Mouse (Mus musculus) hematopoietic multipotent progenitor cell, adult 10-12 weeks (in vitro differentiated cells): ENCODE data around the gene Cdc42ep5. TPM values are rescaled to one million over a fixed set of nuclear protein-coding genes. Genes with fewer than 3 reads are reported as not detected.

Experiments
- polyA plus RNA-seq: library from polyadenylated mRNA; stranded (reverse); fragments of >175 nt; gene quantifications from 2 replicates; pipeline ENCODE4 v1.2.3, GENCODE M21; 2012; ENCODE audit warnings: low replicate concordance

Gene Cdc42ep5
- 3.4 TPM in 2 replicates for polyA plus RNA-seq

GRCm38 (mm10) chr7:4164090-4164910 lies at the start of gene Cdc42ep5:
TSS of gene Cdc42ep5 (minus strand) at chr7:4164860.

DNA sequence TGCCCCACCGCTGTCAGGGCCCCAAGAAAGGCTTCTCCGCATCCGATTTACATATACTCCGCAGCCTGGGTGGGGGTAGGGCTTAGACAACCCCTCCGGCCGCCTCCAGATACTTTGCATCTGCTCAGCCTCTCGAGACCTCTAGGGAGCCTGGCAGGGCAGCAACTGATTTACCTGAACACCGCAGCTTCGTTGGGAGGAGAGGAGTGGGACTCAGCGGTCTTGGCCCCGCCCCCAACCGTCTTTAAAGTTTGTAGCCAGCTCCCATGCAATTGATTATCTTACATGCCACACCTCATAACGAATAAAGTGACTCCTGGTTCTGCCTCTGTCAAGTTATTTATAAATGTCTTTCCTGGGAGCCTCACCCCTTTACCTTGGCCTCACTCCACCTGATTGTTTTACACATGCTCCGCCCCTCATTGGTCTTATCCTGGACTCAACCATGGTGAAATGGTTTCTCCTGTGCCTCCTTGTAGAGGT lies 14.6 kb downstream of the Cdc42ep5 start, which contains the start of gene Leng9:
Gene Leng9, minus strand, starts transcription at position 316 of the 483 bp plus-strand sequence.

GRCm38 (mm10) chr7:4136771-4137531 lies 27.7 kb downstream of the Cdc42ep5 start, which contains the start of gene Leng8:
TSS of gene Leng8 (plus strand) at chr7:4137039.

DNA sequence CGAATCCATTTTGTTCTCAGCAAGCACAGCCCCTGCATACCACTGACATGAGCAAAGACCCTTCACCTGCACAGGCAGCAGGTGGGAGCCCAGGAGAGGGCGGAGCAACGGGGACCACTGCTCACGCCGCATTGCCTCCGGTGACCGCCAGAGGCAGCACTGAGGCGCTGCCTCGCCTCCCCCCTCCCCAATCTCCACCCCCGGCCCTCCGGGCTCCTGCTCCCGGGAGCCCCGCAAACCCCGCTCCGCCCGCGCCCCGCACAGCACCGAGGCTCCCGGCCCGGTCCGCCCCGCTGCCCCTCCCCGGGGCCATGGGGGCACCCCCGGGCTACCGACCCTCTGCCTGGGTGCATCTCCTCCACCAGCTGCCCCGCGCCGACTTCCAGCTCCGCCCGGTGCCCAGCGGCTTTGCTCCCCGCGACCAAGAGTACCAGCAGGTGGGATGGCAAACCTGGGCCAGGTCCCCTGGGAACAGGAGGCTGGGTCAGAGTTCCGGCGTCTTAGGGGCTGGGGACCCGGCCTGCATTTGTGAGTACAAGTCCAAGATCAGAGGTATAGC lies 45.2 kb downstream of the Cdc42ep5 start, which contains the start of gene Ttyh1:
Gene Ttyh1, plus strand, starts transcription at position 65 of the 559 bp plus-strand sequence.

Other genes starting within 250 kb of the Cdc42ep5 start
- gene Lilra6, start 249.4 kb downstream of the Cdc42ep5 start, polyA plus RNA-seq, result 3.2 and 5.7 TPM in 2 replicates
- gene Lair1, start 101.7 kb downstream of the Cdc42ep5 start, polyA plus RNA-seq, result 2.1 and 2.5 TPM in 2 replicates
- 0.36 and 1.2 TPM in 2 replicates for gene Ttyh1, start 45.5 kb downstream of the Cdc42ep5 start, polyA plus RNA-seq
- 265 and 494 TPM in 2 replicates for gene Leng8, start 27.8 kb downstream of the Cdc42ep5 start, polyA plus RNA-seq
- gene Leng9, start 14.5 kb downstream of the Cdc42ep5 start, polyA plus RNA-seq, result 8.1 and 11.7 TPM in 2 replicates
- gene Lilra5, start 72.9 kb upstream of the Cdc42ep5 start, polyA plus RNA-seq, result 0.52 and 2.5 TPM in 2 replicates
- 1.5 and 2.0 TPM in 2 replicates for gene Ncr1, start 172.9 kb upstream of the Cdc42ep5 start, polyA plus RNA-seq
- not detected in 2 replicates for gene Gp6, start 232.9 kb upstream of the Cdc42ep5 start, polyA plus RNA-seq